Mouse (Mus musculus) lung, embryonic 16.5 days (tissue): ENCODE measurements around the gene Jup. TPM values are rescaled to one million over a fixed set of nuclear protein-coding genes. Genes with fewer than 3 reads are reported as not detected.

Experiments
- ATAC-seq: fragments of 200-750 bp; cut with Nextera tagmentation; 2 replicates; pipeline ENCODE4 v1.8.0; 2017; ENCODE audit warnings: low read depth, mild to moderate bottlenecking, moderate library complexity
- H3K27ac ChIP-seq: fragments of 300-500 bp; sonication (generic); 2 replicates; pipeline ENCODE4 v1.5.1; 2014; ENCODE audit warnings: mild to moderate bottlenecking, control low read depth, low read length
- H3K27me3 ChIP-seq: fragments of 300-500 bp; sonication (generic); 2 replicates; pipeline ENCODE4 v1.6.1; 2014; ENCODE audit warnings: low read depth, low read length, mixed read lengths; ENCODE audit not compliant: control insufficient read depth, insufficient read depth
- H3K36me3 ChIP-seq: fragments of 300-500 bp; sonication (generic); 2 replicates; pipeline ENCODE4 v1.6.1; 2014; ENCODE audit warnings: low read length; ENCODE audit not compliant: control insufficient read depth, insufficient read depth
- H3K4me1 ChIP-seq: fragments of 300-500 bp; sonication (generic); replicated peaks from 2 replicates; pipeline ENCODE4 v1.6.1; 2014; ENCODE audit warnings: low read length, mixed read lengths; ENCODE audit not compliant: control insufficient read depth, insufficient read depth
- H3K4me2 ChIP-seq: fragments of 300-500 bp; sonication (generic); 2 replicates; pipeline ENCODE4 v1.6.1; 2014; ENCODE audit warnings: low read depth, low read length, control low read depth
- H3K4me3 ChIP-seq: fragments of 300-500 bp; sonication (generic); 2 replicates; pipeline ENCODE4 v1.5.1; 2014; ENCODE audit warnings: mild to moderate bottlenecking, low read length, control low read depth
- H3K9ac ChIP-seq: fragments of 300-500 bp; sonication (generic); 2 replicates; pipeline ENCODE4 v1.6.1; 2014; ENCODE audit warnings: low read length, control low read depth
- H3K9me3 ChIP-seq: fragments of 300-500 bp; sonication (generic); 2 replicates; pipeline ENCODE4 v1.6.1; 2016; ENCODE audit warnings: low read length; ENCODE audit not compliant: control insufficient read depth
- WGBS: fragments of 180-500 bp; shearing (Covaris S2); extraction: QIAGEN DNeasy Blood & Tissue Kit; methylation state at CpG from one replicate; pipeline ENCODE4 v1.1.7; 2014; 5-methylcytosine and 5-hydroxymethylcytosine counted together
- polyA plus RNA-seq: library from polyadenylated mRNA; unstranded; fragments of >200 nt; fragmentation: Nextera tagmentation; extraction: Ambion mirVana; gene quantifications from 2 replicates; pipeline ENCODE4 v1.2.1, GENCODE M21; 2015

Gene Jup
- polyA plus RNA-seq, 1 experiment from 2014 or later: 167 TPM

DNA sequence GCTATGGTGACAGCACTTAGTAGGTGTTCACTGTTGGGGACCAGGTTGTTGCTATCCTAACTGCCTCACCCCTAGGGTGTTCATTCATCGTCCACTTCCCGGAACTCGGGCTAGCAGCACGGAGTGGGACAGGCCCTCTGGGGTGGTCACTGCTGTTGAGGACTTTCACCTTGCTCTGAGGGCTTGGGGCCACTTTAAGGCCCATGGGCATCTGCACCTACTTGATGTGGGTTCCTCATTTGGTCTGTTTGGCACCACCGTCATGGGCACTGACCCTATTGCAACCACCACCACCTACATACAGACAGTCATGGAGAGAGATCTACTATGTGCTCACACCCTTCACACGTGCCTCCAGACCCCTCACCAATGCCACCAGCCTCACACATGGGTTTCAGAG is 10.5 kb downstream of the Jup start:
- H3K4me3 ChIP-seq: no peak overlapping the region
- WGBS: 79% methylated on average over 6 of the region's 6 CpGs
- 0 out of 2 replicates have a peak overlapping the region, but pooled peaks have one; percentile 11 for H3K9ac ChIP-seq

GRCm38 (mm10) chr11:100386586-100386985 is 11.0 kb downstream of the Jup start:
- 47% methylated on average over 5 of the region's 5 CpGs for WGBS
- H3K4me3 ChIP-seq: no peak overlapping the region
- no peaks in the 10 kb centered on the region for H3K27me3 ChIP-seq
- ATAC-seq: peak; percentile 66
- H3K9ac ChIP-seq: no peak overlapping the region; the same call in 1 of the 2 replicates
- no peaks in the 10 kb centered on the region for H3K9me3 ChIP-seq
- peaks cover 36% of the 10 kb centered on the region for H3K36me3 ChIP-seq
- peaks cover 56% of the 10 kb centered on the region for H3K4me1 ChIP-seq
- H3K4me2 ChIP-seq: peak overlapping the region; percentile 40
- H3K27ac ChIP-seq: peak overlapping the region; percentile 92

More for the DNA sequence above, 10.5 kb downstream of the Jup start:
- Histone ChIP-seq H3K27me3 (no peaks in the 10 kb centered on the region), H3K27ac (peak overlapping the region; percentile 92), H3K36me3 (peaks cover 31% of the 10 kb centered on the region), H3K4me2 (peak overlapping the region; percentile 40), H3K9me3 (no peaks in the 10 kb centered on the region), H3K4me1 (peaks cover 61% of the 10 kb centered on the region)
- no peak for ATAC-seq

DNA sequence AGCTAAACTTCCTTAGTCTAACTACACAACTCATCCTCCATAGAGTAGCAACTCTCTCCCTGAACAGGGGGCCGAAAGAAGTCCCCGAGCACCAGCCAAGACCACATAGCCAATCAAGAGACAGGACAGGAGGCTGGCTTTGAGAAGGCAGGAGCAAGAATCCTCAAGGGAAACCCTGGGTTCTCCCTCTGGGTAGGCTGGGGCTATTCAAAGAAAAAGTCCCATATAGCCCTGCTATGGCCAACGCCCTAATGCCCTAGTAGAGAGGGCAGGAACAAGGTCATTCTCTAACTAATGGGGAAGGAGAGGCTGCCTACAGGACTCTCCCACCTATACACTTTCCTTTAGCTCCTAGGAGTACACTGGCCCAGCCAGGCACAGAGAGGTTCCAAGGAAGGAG is 12.5 kb downstream of the Jup start:
- no peaks in the 10 kb centered on the region for H3K27me3 ChIP-seq
- H3K4me3 ChIP-seq: no peak overlapping the region
- peaks cover 48% of the 10 kb centered on the region for H3K36me3 ChIP-seq
- H3K9ac ChIP-seq: 0 out of 2 replicates have a peak overlapping the region, but pooled peaks have one; percentile 32
- WGBS: 94% methylated on average over 3 of the region's 3 CpGs
- ATAC-seq: no peak
- H3K4me1 ChIP-seq: peaks cover 40% of the 10 kb centered on the region
- H3K27ac ChIP-seq: no peak overlapping the region
- H3K4me2 ChIP-seq: no peak overlapping the region
- no peaks in the 10 kb centered on the region for H3K9me3 ChIP-seq

DNA sequence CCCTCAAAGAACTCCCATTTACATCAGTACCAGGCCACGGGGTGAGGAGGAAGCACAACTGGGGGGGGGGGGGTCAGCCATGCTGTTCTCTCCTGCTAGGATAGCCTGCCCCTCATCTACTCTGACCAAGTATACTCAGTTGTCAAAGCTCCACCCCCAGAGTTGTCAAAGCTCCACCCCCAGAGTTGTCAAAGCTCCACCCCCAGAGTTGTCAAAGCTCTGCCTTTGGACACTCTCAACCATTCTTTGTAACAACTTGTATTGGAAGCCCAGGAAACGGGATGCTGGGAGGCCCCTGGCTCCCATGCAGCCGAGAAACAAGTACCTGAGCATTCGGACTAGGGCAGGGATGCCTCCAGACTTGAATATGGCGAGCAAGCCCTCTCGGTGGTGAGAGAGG is 14.9 kb downstream of the Jup start:
- Histone ChIP-seq H3K9ac (no peak overlapping the region), H3K36me3 (peaks cover 65% of the 10 kb centered on the region), H3K9me3 (no peaks in the 10 kb centered on the region), H3K4me3 (no peak overlapping the region), H3K4me1 (peaks cover 17% of the 10 kb centered on the region), H3K4me2 (no peak overlapping the region), H3K27ac (no peak overlapping the region), H3K27me3 (no peaks in the 10 kb centered on the region)
- no peak for ATAC-seq
- WGBS: 79% methylated on average over 6 of the region's 6 CpGs

DNA sequence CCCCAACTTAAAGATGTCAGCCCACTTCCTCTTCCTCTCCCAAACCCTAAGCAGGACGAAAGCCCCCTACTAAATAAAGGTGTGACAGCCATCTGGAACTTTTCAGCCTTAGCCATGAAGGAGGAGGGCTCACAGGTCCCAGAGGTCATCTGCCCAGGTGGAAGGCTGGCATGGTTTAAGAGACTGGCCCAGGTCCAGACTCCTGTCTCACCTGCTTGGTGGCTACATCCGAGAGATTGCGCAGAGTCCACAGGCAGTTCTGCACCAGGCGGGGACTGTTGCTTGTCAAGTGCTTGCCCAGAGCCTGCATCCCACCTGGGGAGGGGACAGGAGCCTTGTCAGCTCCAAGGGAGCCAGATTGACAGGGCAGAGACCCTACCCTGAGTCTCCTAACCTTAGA is 18.3 kb downstream of the Jup start:
- H3K27me3 ChIP-seq: no peaks in the 10 kb centered on the region
- no peak for ATAC-seq
- H3K36me3 ChIP-seq: peaks cover 72% of the 10 kb centered on the region
- H3K9ac ChIP-seq: no peak overlapping the region
- no peaks in the 10 kb centered on the region for H3K9me3 ChIP-seq
- H3K4me1 ChIP-seq: no peaks in the 10 kb centered on the region; the same call in 1 of the 2 replicates
- no peak overlapping the region for H3K27ac ChIP-seq
- H3K4me2 ChIP-seq: no peak overlapping the region
- no peak overlapping the region for H3K4me3 ChIP-seq
- 90% methylated on average over 4 of the region's 4 CpGs for WGBS

DNA sequence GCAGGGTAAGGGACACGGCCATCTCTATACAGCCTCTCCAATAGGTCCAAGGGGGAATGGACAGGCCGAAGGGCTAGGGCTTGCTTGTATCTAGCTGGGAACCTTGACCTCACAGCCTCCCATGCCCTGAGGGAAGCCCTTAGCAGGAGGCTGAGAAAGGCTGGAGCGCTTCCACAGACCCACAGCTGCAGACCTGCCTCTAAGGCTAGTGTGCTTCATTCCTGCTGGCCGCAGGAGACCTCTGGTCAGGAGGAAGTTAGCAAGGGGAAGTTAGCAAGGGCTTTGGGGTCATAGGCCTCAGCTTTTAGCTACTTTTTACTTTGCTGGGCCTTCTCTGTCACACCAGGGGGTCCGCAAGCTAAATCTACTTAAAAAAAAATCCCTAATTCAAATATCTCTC is 19.1 kb downstream of the Jup start:
- no peak overlapping the region for H3K9ac ChIP-seq
- no peak overlapping the region for H3K4me2 ChIP-seq
- no peaks in the 10 kb centered on the region; the same call in 1 of the 2 replicates for H3K4me1 ChIP-seq
- 93% methylated on average over 5 of the region's 5 CpGs for WGBS
- H3K27me3 ChIP-seq: no peaks in the 10 kb centered on the region
- H3K9me3 ChIP-seq: no peaks in the 10 kb centered on the region
- peaks cover 67% of the 10 kb centered on the region for H3K36me3 ChIP-seq
- no peak overlapping the region for H3K4me3 ChIP-seq
- no peak for ATAC-seq
- no peak overlapping the region for H3K27ac ChIP-seq

- no peak for ATAC-seq
- no peak overlapping the region for H3K27ac ChIP-seq
- H3K4me1 ChIP-seq: no peaks in the 10 kb centered on the region; the same call in 1 of the 2 replicates
- WGBS: 96% methylated on average over 14 of the region's 14 CpGs
- H3K4me2 ChIP-seq: no peak overlapping the region
- H3K9ac ChIP-seq: no peak overlapping the region
- H3K4me3 ChIP-seq: no peak overlapping the region
- no peaks in the 10 kb centered on the region for H3K9me3 ChIP-seq
- no peaks in the 10 kb centered on the region for H3K27me3 ChIP-seq
- peaks cover 62% of the 10 kb centered on the region for H3K36me3 ChIP-seq
Observed at GRCm38 (mm10) chr11:100377989-100378388, 19.6 kb downstream of the Jup start.

- Histone ChIP-seq H3K4me3 (no peak overlapping the region), H3K4me2 (no peak overlapping the region), H3K27ac (no peak overlapping the region), H3K9ac (no peak overlapping the region), H3K36me3 (peaks cover 53% of the 10 kb centered on the region), H3K27me3 (no peaks in the 10 kb centered on the region), H3K4me1 (no peaks in the 10 kb centered on the region; the same call in 1 of the 2 replicates), H3K9me3 (no peaks in the 10 kb centered on the region)
- ATAC-seq: no peak
- WGBS: 88% methylated on average over 21 of the region's 21 CpGs
Observed at GRCm38 (mm10) chr11:100376746-100377389, 20.7 kb downstream of the Jup start.

DNA sequence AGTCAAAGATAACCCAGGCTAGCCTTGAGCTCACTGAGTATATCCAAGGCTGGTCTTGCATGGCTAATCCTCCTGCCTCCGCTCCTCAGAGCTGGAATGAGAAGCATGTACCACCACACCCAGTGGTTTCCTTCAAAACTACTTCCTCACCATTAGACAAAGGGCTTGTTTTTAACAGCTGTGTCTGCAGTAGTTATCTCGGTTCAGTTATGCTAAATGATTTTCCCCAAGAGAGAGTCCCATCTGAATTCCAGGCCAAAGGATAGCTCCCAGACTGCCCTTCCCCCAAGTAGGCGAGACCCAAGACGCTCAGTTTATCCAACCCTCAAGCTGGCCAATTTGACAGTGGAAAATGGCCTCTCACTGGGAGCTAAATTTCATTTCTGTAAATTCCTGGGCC is 21.6 kb downstream of the Jup start:
- no peak overlapping the region for H3K4me2 ChIP-seq
- H3K36me3 ChIP-seq: peaks cover 53% of the 10 kb centered on the region
- H3K4me1 ChIP-seq: no peaks in the 10 kb centered on the region; the same call in 1 of the 2 replicates
- no peaks in the 10 kb centered on the region for H3K9me3 ChIP-seq
- no peak for ATAC-seq
- no peak overlapping the region for H3K4me3 ChIP-seq
- no peak overlapping the region for H3K27ac ChIP-seq
- WGBS: 70% methylated on average over 4 of the region's 4 CpGs
- H3K27me3 ChIP-seq: no peaks in the 10 kb centered on the region
- no peak overlapping the region for H3K9ac ChIP-seq
